Mouse (Mus musculus) hindbrain, embryonic 16.5 days (tissue): Measurements from ENCODE around the gene R3hdm2. TPM values are rescaled to one million over a fixed set of nuclear protein-coding genes. Genes with fewer than 3 reads are reported as not detected.

Source experiments
- ATAC-seq: fragments of 200-750 bp; cut with Nextera tagmentation; 2 replicates; pipeline ENCODE4 v1.8.0; 2017; ENCODE audit warnings: moderate TSS enrichment, moderate library complexity
- H3K27ac ChIP-seq: fragments of 300-500 bp; sonication (generic); 2 replicates; pipeline ENCODE4 v1.5.1; 2014; ENCODE audit warnings: low read depth, mild to moderate bottlenecking, control low read depth, low read length, moderate library complexity
- H3K27me3 ChIP-seq: fragments of 300-500 bp; sonication (generic); replicated peaks from 2 replicates; pipeline ENCODE4 v1.6.1; 2014; ENCODE audit warnings: low read length; ENCODE audit not compliant: control insufficient read depth, insufficient read depth
- H3K36me3 ChIP-seq: fragments of 300-500 bp; sonication (generic); 2 replicates; pipeline ENCODE4 v1.6.1; 2014; ENCODE audit warnings: mild to moderate bottlenecking, low read length, moderate library complexity, mixed read lengths; ENCODE audit not compliant: control insufficient read depth, insufficient read depth
- H3K4me1 ChIP-seq: fragments of 300-500 bp; sonication (generic); 2 replicates; pipeline ENCODE4 v1.6.1; 2014; ENCODE audit warnings: low read depth, low read length; ENCODE audit not compliant: control insufficient read depth, insufficient read depth
- H3K4me2 ChIP-seq: fragments of 300-500 bp; sonication (generic); 2 replicates; pipeline ENCODE4 v1.6.1; 2014; ENCODE audit warnings: mild to moderate bottlenecking, low read length, control low read depth, moderate library complexity
- H3K4me3 ChIP-seq: fragments of 300-500 bp; sonication (generic); 2 replicates; pipeline ENCODE4 v1.5.1; 2014; ENCODE audit warnings: mild to moderate bottlenecking, low read length, control low read depth, moderate library complexity
- H3K9ac ChIP-seq: fragments of 300-500 bp; sonication (generic); 2 replicates; pipeline ENCODE4 v1.6.1; 2014; ENCODE audit warnings: low read depth, mild to moderate bottlenecking, control low read depth, low read length, moderate library complexity
- H3K9me3 ChIP-seq: fragments of 300-500 bp; sonication (generic); 2 replicates; pipeline ENCODE4 v1.6.1; 2014; ENCODE audit warnings: mild to moderate bottlenecking, low read length, moderate library complexity; ENCODE audit not compliant: control insufficient read depth
- WGBS: fragments of 180-500 bp; shearing (Covaris S2); extraction: QIAGEN DNeasy Blood & Tissue Kit; methylation state at CpG from one replicate; pipeline ENCODE4 v1.1.7; 2014; 5-methylcytosine and 5-hydroxymethylcytosine counted together
- polyA plus RNA-seq: library from polyadenylated mRNA; unstranded; fragments of >200 nt; fragmentation: Nextera tagmentation; extraction: Ambion mirVana; gene quantifications from 2 replicates; pipeline ENCODE4 v1.2.1, GENCODE M21; 2015

The R3hdm2 gene
- polyA plus RNA-seq, 1 experiment from 2014 or later, result 34.0 TPM

DNA sequence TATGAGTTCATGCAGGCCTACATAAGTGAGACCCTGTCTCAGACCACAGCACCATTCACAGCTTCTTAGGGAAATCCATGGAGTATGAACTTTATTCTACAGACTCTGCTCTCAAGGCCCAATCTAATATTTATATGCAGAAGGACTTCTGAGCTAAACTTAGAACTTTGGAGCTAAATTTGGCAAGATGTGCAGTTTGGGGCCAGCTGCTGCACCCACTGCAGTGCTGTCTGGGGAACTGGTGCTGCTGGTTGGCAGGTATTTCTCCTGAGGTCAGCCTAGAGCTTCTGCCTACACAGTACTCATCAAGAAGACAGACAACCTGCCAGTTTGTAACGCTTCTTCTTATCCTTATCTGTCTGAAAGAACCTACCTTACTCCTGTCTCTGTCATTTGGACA is 47.0 kb downstream of the R3hdm2 start:
- ATAC-seq, result no peak
- Histone ChIP-seq H3K36me3 (no peaks in the 10 kb centered on the region), H3K27ac (no peak overlapping the region), H3K4me1 (peaks cover 12% of the 10 kb centered on the region), H3K9me3 (no peaks in the 10 kb centered on the region), H3K27me3 (no peaks in the 10 kb centered on the region), H3K4me3 (no peak overlapping the region), H3K4me2 (no peak overlapping the region), H3K9ac (no peak overlapping the region)
- 73% methylated on average over 1 of the region's 1 CpGs for WGBS

DNA sequence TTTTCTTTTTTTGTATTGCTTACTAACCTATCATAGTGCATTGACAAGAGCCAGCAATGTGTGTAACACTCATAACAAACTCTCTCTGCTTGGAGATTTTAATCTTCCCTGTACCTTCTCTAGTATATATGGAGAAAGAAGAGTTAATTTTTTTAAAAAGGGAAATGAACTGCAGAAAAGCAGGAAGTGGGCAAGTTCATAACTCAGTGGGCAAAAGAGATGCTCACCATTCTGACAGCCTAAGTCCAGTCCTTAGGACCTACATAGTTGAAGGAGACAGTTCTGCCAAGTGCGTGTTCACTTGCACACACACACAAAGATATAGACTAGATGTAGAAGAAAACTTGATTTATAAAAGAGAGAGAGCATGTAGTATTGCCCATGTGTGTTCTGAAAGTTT is 47.9 kb downstream of the R3hdm2 start:
- 94% methylated on average over 1 of the region's 1 CpGs for WGBS
- no peak overlapping the region for H3K27ac ChIP-seq
- no peak overlapping the region for H3K4me2 ChIP-seq
- H3K9ac ChIP-seq, result no peak overlapping the region
- no peaks in the 10 kb centered on the region for H3K27me3 ChIP-seq
- ATAC-seq, result no peak
- no peak overlapping the region for H3K4me3 ChIP-seq
- H3K4me1 ChIP-seq, result peaks cover 8% of the 10 kb centered on the region
- H3K36me3 ChIP-seq, result no peaks in the 10 kb centered on the region
- no peaks in the 10 kb centered on the region for H3K9me3 ChIP-seq

DNA sequence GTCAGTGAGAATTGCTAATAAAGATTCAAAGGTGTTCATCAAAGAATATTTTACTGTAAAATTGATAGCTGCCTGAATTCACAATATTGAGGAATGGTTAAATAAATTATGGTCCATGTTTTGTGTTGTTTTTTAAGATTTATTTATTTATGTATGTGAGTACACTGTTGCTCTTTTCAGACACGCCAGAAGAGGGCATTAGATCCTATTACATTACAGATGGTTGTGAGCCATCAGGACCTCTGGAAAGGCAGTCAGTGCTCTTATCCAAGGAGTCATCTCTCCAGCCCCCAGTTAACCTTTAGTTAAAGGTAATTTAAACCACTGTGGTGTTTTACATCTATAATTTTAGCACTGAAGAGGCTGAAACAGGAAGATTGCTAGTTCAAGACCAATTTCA is 49.4 kb downstream of the R3hdm2 start:
- Histone ChIP-seq H3K9ac (no peak overlapping the region), H3K27me3 (no peaks in the 10 kb centered on the region), H3K27ac (no peak overlapping the region), H3K9me3 (no peaks in the 10 kb centered on the region), H3K36me3 (no peaks in the 10 kb centered on the region), H3K4me2 (no peak overlapping the region), H3K4me1 (peaks cover 10% of the 10 kb centered on the region), H3K4me3 (no peak overlapping the region)
- WGBS, result 52% methylated on average over 1 of the region's 1 CpGs
- ATAC-seq, result no peak

DNA sequence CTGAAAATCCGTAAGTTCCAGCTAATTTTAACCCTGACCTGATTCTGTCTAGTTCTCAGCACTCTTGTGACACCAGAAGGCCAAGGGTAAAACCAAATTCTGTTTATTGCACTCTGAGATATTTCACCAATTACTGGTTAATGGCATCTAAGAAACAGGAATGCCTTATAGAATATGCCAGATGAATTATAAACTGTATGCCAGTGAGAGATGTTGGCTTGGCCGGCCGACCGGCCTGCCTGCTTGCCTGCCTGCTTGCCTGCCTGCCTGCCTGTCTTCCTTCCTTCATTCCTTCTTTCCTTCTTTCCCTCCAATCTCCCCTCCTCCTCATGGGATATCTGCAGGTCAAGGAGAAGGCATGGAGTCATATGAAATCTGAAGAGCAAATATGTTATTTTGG is 52.3 kb downstream of the R3hdm2 start:
- Histone ChIP-seq H3K9me3 (no peaks in the 10 kb centered on the region), H3K27ac (no peak overlapping the region), H3K9ac (no peak overlapping the region), H3K4me1 (0 out of 2 replicates have a peak, but pooled peaks cover 2% of the 10 kb centered on the region), H3K4me3 (no peak overlapping the region), H3K36me3 (no peaks in the 10 kb centered on the region), H3K4me2 (no peak overlapping the region), H3K27me3 (no peaks in the 10 kb centered on the region)
- 96% methylated on average over 4 of the region's 4 CpGs for WGBS
- ATAC-seq, result no peak

DNA sequence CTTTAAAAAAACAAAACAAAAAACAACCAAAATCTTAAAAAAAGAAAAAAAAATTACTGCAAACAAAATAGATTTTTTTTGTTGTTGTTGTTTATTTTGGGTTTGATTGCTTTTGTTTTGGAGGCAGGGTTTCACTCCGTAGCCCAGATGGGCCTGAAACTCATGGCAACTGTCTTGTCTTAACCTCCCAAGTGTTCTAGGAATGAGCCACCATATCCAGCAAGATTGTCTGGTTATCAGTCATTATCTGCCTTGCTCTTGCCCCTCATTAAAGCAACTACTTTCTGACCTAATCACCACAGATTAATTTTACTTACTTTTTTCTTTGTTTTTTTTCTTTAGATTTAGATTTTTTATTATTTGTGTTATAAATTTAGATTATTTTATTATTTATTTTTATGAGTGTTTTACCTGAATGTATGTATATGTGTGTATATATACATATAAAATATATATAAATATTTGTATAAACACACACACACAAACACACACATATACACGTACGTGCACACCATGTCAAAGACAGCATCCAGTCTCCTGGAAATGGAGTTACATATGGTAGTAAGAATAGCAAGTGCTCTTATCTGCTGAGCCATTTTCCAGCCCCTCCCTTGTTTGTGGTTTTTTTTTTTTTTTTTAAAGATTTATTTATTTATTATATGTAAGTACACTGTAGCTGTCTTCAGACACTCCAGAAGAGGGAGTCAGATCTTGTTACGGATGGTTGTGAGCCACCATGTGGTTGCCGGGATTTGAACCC is 57.4 kb downstream of the R3hdm2 start:
- ATAC-seq, result no peak
- H3K4me3 ChIP-seq, result no peak overlapping the region
- no peak overlapping the region for H3K27ac ChIP-seq
- no peaks in the 10 kb centered on the region for H3K9me3 ChIP-seq
- 86% methylated on average over 5 of the region's 5 CpGs for WGBS
- H3K4me1 ChIP-seq, result 0 out of 2 replicates have a peak, but pooled peaks cover 2% of the 10 kb centered on the region
- no peaks in the 10 kb centered on the region for H3K36me3 ChIP-seq
- no peaks in the 10 kb centered on the region for H3K27me3 ChIP-seq
- no peak overlapping the region for H3K9ac ChIP-seq
- H3K4me2 ChIP-seq, result no peak overlapping the region

DNA sequence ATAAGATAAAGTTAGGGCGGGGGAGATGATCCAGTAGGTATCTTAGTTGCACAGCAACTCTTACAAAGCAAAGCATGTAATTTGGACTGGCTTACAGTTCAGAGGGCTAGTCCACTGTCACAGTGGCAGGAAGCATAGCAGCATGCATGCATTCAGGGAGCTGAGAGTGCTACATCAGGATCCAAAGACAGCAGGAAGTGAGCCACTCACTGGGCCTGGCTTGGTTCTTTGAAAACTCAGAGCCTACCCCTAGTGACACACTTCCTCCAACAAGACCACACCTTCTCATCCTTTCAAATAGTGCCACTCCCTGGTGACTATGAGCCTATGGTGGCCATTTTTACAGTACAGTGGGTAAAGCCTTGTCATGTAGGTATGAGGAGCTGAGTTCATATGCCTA is 73.6 kb downstream of the R3hdm2 start:
- no peaks in the 10 kb centered on the region for H3K27me3 ChIP-seq
- no peak overlapping the region for H3K27ac ChIP-seq
- no peak for ATAC-seq
- WGBS, result 96% methylated on average over 1 of the region's 1 CpGs
- no peak overlapping the region for H3K9ac ChIP-seq
- peaks cover 32% of the 10 kb centered on the region for H3K36me3 ChIP-seq
- H3K4me1 ChIP-seq, result no peaks in the 10 kb centered on the region
- no peaks in the 10 kb centered on the region for H3K9me3 ChIP-seq
- H3K4me2 ChIP-seq, result no peak overlapping the region
- no peak overlapping the region for H3K4me3 ChIP-seq

DNA sequence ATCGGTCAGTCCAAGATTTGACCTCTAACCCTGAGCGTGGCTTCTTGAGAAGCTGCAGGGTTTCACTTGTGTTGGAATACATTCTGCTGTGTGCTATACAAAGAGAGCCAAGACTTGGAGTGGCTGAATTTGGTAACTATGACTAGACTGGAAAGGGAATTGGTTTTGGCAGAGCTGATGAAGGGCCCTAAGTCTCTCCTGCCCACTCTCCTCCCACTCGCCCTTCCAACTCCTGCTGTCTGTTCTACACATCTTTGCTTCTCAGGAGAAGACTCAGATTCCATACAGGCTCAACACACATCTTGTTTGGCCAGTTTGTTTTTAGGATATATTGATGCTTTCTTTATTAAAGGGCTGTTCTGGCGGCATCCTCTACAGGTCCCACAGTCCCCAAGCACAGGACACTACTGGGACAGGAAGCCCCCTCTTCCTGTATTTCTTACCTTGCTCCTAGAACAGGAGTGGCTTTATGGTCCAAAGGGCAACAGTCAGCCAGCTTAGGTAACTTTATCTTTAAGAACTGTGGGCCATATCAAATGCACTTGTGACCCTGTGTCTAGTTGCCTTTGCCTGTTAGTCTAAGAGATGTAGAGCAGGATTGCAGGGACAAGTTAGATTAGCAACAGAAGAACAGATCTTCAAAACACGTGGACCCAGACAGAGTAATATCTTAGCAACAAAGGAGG is 82.4 kb downstream of the R3hdm2 start:
- peaks cover 19% of the 10 kb centered on the region for H3K36me3 ChIP-seq
- ATAC-seq, result no peak
- WGBS, result 68% methylated on average over 5 of the region's 5 CpGs
- no peaks in the 10 kb centered on the region for H3K4me1 ChIP-seq
- no peak overlapping the region for H3K9ac ChIP-seq
- H3K4me2 ChIP-seq, result no peak overlapping the region
- H3K27ac ChIP-seq, result no peak overlapping the region
- H3K9me3 ChIP-seq, result no peaks in the 10 kb centered on the region
- no peak overlapping the region for H3K4me3 ChIP-seq
- H3K27me3 ChIP-seq, result no peaks in the 10 kb centered on the region

DNA sequence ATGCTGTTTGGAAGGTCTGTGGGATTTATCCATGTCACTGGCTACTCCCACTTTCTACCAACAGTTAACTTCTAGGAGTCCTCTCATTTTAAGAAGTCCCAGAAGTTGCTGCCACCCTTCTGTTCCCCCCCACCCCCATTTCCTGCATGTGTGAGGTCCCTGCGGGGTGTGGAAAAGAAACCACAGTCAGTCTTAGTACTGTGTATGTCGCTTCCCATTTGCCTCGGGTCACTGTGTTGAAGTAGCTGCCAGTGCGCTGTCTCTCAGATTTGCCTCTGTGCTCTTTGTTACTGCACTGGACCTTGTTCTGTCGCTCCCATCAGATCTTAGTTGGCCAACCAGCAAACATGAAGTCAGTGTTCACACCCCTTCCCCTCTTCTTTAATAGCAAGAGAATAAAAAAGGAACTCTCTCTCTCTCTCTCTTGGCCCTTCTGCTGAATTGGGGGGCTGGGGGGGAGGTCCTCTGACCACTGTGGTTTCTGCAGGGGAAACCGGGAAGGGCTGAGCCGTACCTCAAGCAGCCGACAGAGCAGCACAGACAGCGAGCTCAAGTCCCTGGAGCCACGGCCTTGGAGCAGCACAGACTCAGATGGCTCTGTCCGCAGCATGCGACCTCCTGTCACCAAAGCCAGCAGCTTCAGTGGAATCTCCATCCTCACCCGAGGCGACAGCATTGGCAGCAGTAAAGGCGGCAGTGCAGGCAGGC is 91.3 kb downstream of the R3hdm2 start:
- H3K4me3 ChIP-seq, result no peak overlapping the region
- H3K4me2 ChIP-seq, result no peak overlapping the region
- H3K27me3 ChIP-seq, result no peaks in the 10 kb centered on the region
- H3K27ac ChIP-seq, result 0 out of 2 replicates have a peak overlapping the region, but pooled peaks have one; percentile 7
- H3K9me3 ChIP-seq, result no peaks in the 10 kb centered on the region
- H3K36me3 ChIP-seq, result peaks cover 7% of the 10 kb centered on the region
- 74% methylated on average over 15 of the region's 15 CpGs for WGBS
- H3K9ac ChIP-seq, result no peak overlapping the region
- ATAC-seq, result no peak
- H3K4me1 ChIP-seq, result no peaks in the 10 kb centered on the region

DNA sequence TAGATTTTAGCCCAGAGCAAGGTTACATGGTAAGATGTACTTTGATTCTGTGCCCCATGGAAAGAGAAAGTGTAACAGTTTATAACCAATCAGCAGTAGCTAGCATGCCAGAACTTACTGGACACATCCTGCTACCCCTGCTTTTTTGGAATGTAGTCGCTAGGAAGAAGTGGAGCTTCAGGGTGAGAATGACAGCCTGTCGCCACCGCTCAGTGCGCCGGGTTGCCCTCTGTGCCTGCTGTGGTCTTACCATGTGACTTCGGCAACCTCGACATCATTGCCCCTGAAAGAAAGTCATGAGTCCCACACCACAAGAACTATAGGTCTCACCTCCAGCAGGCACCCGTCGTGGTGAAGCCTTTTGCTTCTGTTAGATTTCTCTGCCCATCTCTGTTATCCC is 92.6 kb downstream of the R3hdm2 start:
- ATAC-seq, result no peak
- H3K9me3 ChIP-seq, result no peaks in the 10 kb centered on the region
- 87% methylated on average over 9 of the region's 9 CpGs for WGBS
- no peak overlapping the region for H3K27ac ChIP-seq
- no peaks in the 10 kb centered on the region for H3K4me1 ChIP-seq
- H3K9ac ChIP-seq, result no peak overlapping the region
- H3K27me3 ChIP-seq, result no peaks in the 10 kb centered on the region
- H3K4me2 ChIP-seq, result no peak overlapping the region
- H3K36me3 ChIP-seq, result peaks cover 12% of the 10 kb centered on the region
- H3K4me3 ChIP-seq, result no peak overlapping the region
